Mouse (Mus musculus): ENCODE data around the gene Lamb1. TPM values are rescaled to one million over a fixed set of nuclear protein-coding genes. Genes with fewer than 3 reads are reported as not detected.

Lamb1 gene
- polyA plus RNA-seq, 1 experiment from 2014 or later: 115 TPM

DNA sequence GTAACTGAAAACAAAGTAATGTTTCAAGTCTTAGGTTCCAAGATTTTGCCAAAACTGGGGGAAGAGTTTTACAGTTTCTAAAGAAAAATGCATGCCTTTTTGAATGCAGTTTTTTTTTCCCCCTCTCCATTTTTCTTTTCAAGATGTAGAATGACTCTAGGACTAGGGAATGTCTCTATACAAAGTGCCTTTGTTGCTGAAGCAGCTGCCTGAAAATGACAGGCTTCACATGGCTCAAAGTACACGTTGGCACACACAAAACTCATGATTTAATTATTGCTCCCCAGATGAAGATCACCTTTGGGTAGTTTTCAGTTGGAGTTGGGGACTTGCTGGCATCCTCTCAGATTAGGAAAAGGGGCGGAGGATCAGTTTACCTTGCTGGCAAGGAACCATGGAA, 7.8 kb downstream of the Lamb1 start:
- no peak overlapping the region for H3K4me2 ChIP-seq (ENCODE audit: low read length)
- TF ChIP-seq CTCF (IDR thresholded peaks at IDR 0.05; ENCODE audit: low read depth): no peak
- peaks cover 57% of the 10 kb centered on the region for H3K36me3 ChIP-seq (ENCODE audit: insufficient read depth, low read length)
- no peak for ATAC-seq (replicated peaks; ENCODE audit: low FRiP score, low read depth)
- no peaks in the 10 kb centered on the region for H3K9me3 ChIP-seq (replicated peaks; ENCODE audit: low read length)
- H3K4me3 ChIP-seq (replicated peaks; ENCODE audit: low read depth, low read length): no peak overlapping the region
- no peak for DNase-seq (ENCODE audit: low spot score)
- no peak overlapping the region for H3K27ac ChIP-seq
- no peaks in the 10 kb centered on the region for H3K27me3 ChIP-seq (ENCODE audit: insufficient read depth, low read length)
- H3K9ac ChIP-seq (ENCODE audit: low read depth, low read length): no peak overlapping the region
- peaks cover 38% of the 10 kb centered on the region for H3K4me1 ChIP-seq (replicated peaks; ENCODE audit: insufficient read depth, low read length)
- 76% methylated on average over 2 of the region's 2 CpGs for WGBS

DNA sequence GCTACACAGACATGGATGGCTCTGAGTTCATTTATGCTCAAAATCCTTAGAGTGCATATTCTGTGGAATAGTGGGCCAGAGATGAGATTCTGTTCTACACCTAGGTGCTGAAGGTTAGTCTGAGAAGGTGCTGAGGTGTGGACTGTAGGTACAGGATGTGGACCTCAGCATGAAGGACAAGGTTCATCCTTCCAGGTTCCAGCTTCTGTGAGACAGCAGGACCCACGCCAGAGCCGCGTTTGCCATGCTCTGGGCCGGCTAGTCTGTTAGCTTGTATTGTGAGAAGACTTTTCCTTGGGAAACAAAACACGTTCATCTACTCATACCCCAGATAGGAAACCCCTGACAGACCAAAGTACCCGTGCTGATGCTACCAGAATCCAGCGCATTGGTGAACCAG, 8.6 kb downstream of the Lamb1 start:
- Histone ChIP-seq H3K27me3 (ENCODE audit: insufficient read depth, low read length) (no peaks in the 10 kb centered on the region), H3K4me2 (ENCODE audit: low read length) (no peak overlapping the region), H3K9me3 (replicated peaks; ENCODE audit: low read length) (no peaks in the 10 kb centered on the region), H3K4me3 (replicated peaks; ENCODE audit: low read depth, low read length) (no peak overlapping the region), H3K27ac (no peak overlapping the region), H3K36me3 (ENCODE audit: insufficient read depth, low read length) (peaks cover 64% of the 10 kb centered on the region), H3K9ac (ENCODE audit: low read depth, low read length) (no peak overlapping the region), H3K4me1 (replicated peaks; ENCODE audit: insufficient read depth, low read length) (peaks cover 31% of the 10 kb centered on the region)
- DNase-seq (ENCODE audit: low spot score) (no peak), ATAC-seq (replicated peaks; ENCODE audit: low FRiP score, low read depth) (no peak)
- 93% methylated on average over 7 of the region's 7 CpGs for WGBS
- no peak for TF ChIP-seq CTCF (IDR thresholded peaks at IDR 0.05; ENCODE audit: low read depth)

DNA sequence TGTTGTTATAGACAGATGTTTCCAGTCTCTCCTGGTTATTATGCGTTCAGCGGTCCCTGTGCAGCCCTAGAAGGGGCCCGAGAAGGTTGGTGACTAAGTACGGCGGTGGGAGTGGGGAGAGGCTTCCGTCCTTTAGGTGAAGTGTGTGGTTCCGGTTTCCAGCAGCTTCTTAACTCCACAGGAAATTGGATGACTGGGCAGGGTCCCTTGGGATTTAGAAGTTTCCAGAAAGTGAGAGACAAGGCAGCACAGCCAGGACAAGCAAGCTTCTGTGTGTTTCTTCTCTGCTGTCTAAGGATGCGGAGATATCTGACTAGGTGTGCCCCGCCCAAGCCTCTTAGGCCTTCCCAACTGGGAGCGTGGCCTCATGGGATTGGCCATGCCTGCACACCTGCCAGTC, 10.4 kb downstream of the Lamb1 start:
- Histone ChIP-seq H3K9me3 (replicated peaks; ENCODE audit: low read length) (no peaks in the 10 kb centered on the region), H3K27me3 (ENCODE audit: insufficient read depth, low read length) (no peaks in the 10 kb centered on the region), H3K36me3 (ENCODE audit: insufficient read depth, low read length) (peaks cover 78% of the 10 kb centered on the region), H3K4me1 (replicated peaks; ENCODE audit: insufficient read depth, low read length) (peaks cover 20% of the 10 kb centered on the region), H3K4me2 (ENCODE audit: low read length) (no peak overlapping the region), H3K27ac (0 out of 2 replicates have a peak overlapping the region, but pooled peaks have one; percentile 26), H3K4me3 (replicated peaks; ENCODE audit: low read depth, low read length) (no peak overlapping the region), H3K9ac (ENCODE audit: low read depth, low read length) (no peak overlapping the region)
- peak; percentile 49 for DNase-seq (ENCODE audit: low spot score)
- WGBS: 58% methylated on average over 10 of the region's 10 CpGs
- no peak for TF ChIP-seq CTCF (IDR thresholded peaks at IDR 0.05; ENCODE audit: low read depth)
- ATAC-seq (replicated peaks; ENCODE audit: low FRiP score, low read depth): no peak; the same call in 1 of the 2 replicates

DNA sequence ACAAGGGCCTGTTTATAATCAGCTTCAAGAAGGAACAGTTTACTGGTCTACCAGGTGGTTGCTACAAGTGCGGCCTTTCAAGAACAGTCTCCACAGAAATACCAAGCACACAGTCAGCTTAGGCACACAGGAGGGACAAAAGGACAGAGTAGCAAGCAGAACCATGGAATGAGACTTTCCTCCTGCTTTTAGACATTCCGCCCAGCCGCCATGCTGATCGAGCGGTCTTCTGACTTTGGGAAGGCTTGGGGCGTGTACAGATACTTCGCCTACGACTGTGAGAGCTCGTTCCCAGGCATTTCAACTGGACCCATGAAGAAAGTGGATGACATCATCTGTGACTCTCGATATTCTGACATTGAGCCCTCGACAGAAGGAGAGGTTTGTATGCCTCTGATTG, 13.2 kb downstream of the Lamb1 start:
- Histone ChIP-seq H3K4me3 (replicated peaks; ENCODE audit: low read depth, low read length) (no peak overlapping the region), H3K36me3 (ENCODE audit: insufficient read depth, low read length) (peaks cover 85% of the 10 kb centered on the region), H3K9ac (ENCODE audit: low read depth, low read length) (no peak overlapping the region), H3K27me3 (ENCODE audit: insufficient read depth, low read length) (no peaks in the 10 kb centered on the region), H3K4me1 (replicated peaks; ENCODE audit: insufficient read depth, low read length) (peaks cover under 1% of the 10 kb centered on the region; the same call in 1 of the 2 replicates), H3K27ac (no peak overlapping the region), H3K9me3 (replicated peaks; ENCODE audit: low read length) (no peaks in the 10 kb centered on the region), H3K4me2 (ENCODE audit: low read length) (no peak overlapping the region)
- TF ChIP-seq CTCF (IDR thresholded peaks at IDR 0.05; ENCODE audit: low read depth): no peak
- WGBS: 93% methylated on average over 11 of the region's 11 CpGs
- DNase-seq (ENCODE audit: low spot score) (no peak), ATAC-seq (replicated peaks; ENCODE audit: low FRiP score, low read depth) (no peak)

DNA sequence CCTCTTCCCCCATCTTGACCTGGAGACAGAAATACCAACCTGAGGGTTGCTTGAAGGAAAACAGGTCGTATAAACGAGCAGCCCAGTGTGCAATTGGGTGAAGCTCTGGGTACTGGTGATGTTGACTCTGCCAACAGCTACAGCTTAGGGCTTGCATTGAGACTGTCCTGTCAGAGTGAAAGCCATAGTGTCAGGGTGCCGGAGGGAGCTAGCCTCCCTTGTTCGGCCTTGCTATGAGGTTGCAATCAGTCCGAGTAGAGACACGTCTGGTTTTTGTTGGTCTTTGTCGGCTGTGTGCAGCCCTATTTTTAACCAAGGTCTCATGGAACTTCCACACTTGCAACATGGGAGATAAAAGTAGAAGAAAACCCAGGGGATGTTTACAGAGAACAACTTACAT, 15.3 kb downstream of the Lamb1 start:
- DNase-seq (ENCODE audit: low spot score) (no peak), ATAC-seq (replicated peaks; ENCODE audit: low FRiP score, low read depth) (no peak)
- Histone ChIP-seq H3K27ac (no peak overlapping the region; the same call in 1 of the 2 replicates), H3K27me3 (ENCODE audit: insufficient read depth, low read length) (no peaks in the 10 kb centered on the region), H3K4me1 (replicated peaks; ENCODE audit: insufficient read depth, low read length) (peaks cover 9% of the 10 kb centered on the region), H3K9ac (ENCODE audit: low read depth, low read length) (no peak overlapping the region), H3K36me3 (ENCODE audit: insufficient read depth, low read length) (peaks cover 82% of the 10 kb centered on the region), H3K9me3 (replicated peaks; ENCODE audit: low read length) (no peaks in the 10 kb centered on the region), H3K4me2 (ENCODE audit: low read length) (no peak overlapping the region), H3K4me3 (replicated peaks; ENCODE audit: low read depth, low read length) (no peak overlapping the region)
- no peak for TF ChIP-seq CTCF (IDR thresholded peaks at IDR 0.05; ENCODE audit: low read depth)
- WGBS: 72% methylated on average over 7 of the region's 7 CpGs

DNA sequence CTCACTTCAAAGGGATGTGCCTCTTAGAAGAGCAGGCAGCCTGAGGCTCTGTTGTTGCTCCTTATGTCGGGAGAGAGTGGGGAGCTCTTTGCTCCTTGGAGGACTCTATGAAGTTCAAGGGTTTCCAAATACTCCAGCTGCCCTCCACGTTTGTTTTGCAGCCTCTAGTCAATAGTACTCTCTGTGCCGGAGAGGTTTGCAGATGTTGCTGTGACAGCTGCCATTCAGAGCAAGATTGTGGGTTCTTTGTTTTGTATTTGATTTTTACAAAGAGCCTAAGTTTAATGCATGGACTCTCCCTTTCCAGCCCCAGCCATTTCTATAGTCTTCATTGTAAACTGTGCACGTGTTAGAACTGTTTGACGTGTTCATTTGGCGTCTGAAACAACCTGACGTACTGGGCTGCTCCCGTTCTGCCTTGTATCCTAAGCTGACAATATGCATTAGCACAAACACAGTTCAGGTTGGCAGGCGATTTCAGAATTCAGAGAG, 16.1 kb downstream of the Lamb1 start:
- WGBS: 76% methylated on average over 9 of the region's 9 CpGs
- Histone ChIP-seq H3K27me3 (ENCODE audit: insufficient read depth, low read length) (no peaks in the 10 kb centered on the region), H3K4me2 (ENCODE audit: low read length) (no peak overlapping the region), H3K27ac (no peak overlapping the region), H3K9me3 (replicated peaks; ENCODE audit: low read length) (no peaks in the 10 kb centered on the region), H3K4me3 (replicated peaks; ENCODE audit: low read depth, low read length) (no peak overlapping the region), H3K4me1 (replicated peaks; ENCODE audit: insufficient read depth, low read length) (peaks cover 9% of the 10 kb centered on the region; the same call in 1 of the 2 replicates), H3K36me3 (ENCODE audit: insufficient read depth, low read length) (peaks cover 81% of the 10 kb centered on the region), H3K9ac (ENCODE audit: low read depth, low read length) (no peak overlapping the region)
- no peak for ATAC-seq (replicated peaks; ENCODE audit: low FRiP score, low read depth)
- TF ChIP-seq CTCF (IDR thresholded peaks at IDR 0.05; ENCODE audit: low read depth): no peak
- DNase-seq (ENCODE audit: low spot score): no peak

DNA sequence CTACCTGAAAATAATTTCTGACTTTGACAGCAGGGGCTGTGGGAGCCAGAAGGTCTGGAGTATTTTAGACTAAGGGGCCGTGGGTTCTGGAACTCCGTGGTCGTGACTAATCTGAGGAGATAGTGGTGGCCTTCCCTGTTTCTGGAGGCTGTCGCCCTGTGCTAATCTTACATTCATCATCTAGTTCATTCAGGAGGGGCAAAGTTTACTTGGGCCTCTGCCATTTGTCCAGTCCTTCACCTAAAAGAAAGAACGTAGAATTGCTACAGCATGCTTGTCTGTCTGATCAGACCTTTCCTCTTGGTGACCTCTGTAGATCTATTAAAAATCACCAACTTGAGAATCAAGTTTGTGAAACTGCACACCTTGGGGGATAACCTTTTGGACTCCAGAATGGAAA, 17.2 kb downstream of the Lamb1 start:
- Histone ChIP-seq H3K36me3 (ENCODE audit: insufficient read depth, low read length) (peaks cover 82% of the 10 kb centered on the region), H3K4me3 (replicated peaks; ENCODE audit: low read depth, low read length) (no peak overlapping the region), H3K27ac (no peak overlapping the region), H3K9ac (ENCODE audit: low read depth, low read length) (no peak overlapping the region), H3K4me2 (ENCODE audit: low read length) (no peak overlapping the region), H3K9me3 (replicated peaks; ENCODE audit: low read length) (no peaks in the 10 kb centered on the region), H3K27me3 (ENCODE audit: insufficient read depth, low read length) (no peaks in the 10 kb centered on the region), H3K4me1 (replicated peaks; ENCODE audit: insufficient read depth, low read length) (peaks cover 9% of the 10 kb centered on the region; the same call in 1 of the 2 replicates)
- TF ChIP-seq CTCF (IDR thresholded peaks at IDR 0.05; ENCODE audit: low read depth): no peak
- no peak for DNase-seq (ENCODE audit: low spot score)
- no peak for ATAC-seq (replicated peaks; ENCODE audit: low FRiP score, low read depth)
- 72% methylated on average over 5 of the region's 5 CpGs for WGBS
